Mouse (Mus musculus) hindbrain, embryonic 15.5 days (tissue): ENCODE results near the gene Smu1. TPM values are rescaled to one million over a fixed set of nuclear protein-coding genes. Genes with fewer than 3 reads are reported as not detected.

Experiments
- ATAC-seq: fragments of 200-750 bp; cut with Nextera tagmentation; 2 replicates; pipeline ENCODE4 v1.8.0; 2017; ENCODE audit warnings: low read depth, moderate number of reproducible peaks, moderate TSS enrichment; ENCODE audit not compliant: low FRiP score
- H3K27ac ChIP-seq: fragments of 300-500 bp; sonication (generic); replicated peaks from 2 replicates; pipeline ENCODE4 v1.5.1; 2015; ENCODE audit warnings: mild to moderate bottlenecking, inconsistent platforms
- H3K27me3 ChIP-seq: fragments of 300-500 bp; sonication (generic); 2 replicates; pipeline ENCODE4 v1.6.1; 2015; ENCODE audit warnings: control low read depth, inconsistent platforms
- H3K36me3 ChIP-seq: fragments of 300-500 bp; sonication (generic); 2 replicates; pipeline ENCODE4 v1.6.1; 2015; ENCODE audit warnings: control low read depth, inconsistent platforms
- H3K4me1 ChIP-seq: fragments of 300-500 bp; sonication (generic); replicated peaks from 2 replicates; pipeline ENCODE4 v1.6.1; 2015; ENCODE audit warnings: control low read depth, inconsistent platforms
- H3K4me2 ChIP-seq: fragments of 300-500 bp; sonication (generic); 2 replicates; pipeline ENCODE4 v1.6.1; 2015; ENCODE audit warnings: moderate library complexity, mild to moderate bottlenecking, inconsistent platforms
- H3K4me3 ChIP-seq: fragments of 300-500 bp; sonication (generic); 2 replicates; pipeline ENCODE4 v1.5.1; 2015; ENCODE audit warnings: mild to moderate bottlenecking, inconsistent platforms
- H3K9ac ChIP-seq: fragments of 300-500 bp; sonication (generic); 2 replicates; pipeline ENCODE4 v1.6.1; 2015; ENCODE audit warnings: inconsistent platforms
- H3K9me3 ChIP-seq: fragments of 300-500 bp; sonication (generic); 2 replicates; pipeline ENCODE4 v1.6.1; 2016; ENCODE audit warnings: control low read depth, inconsistent platforms
- WGBS: fragments of 180-500 bp; shearing (Covaris S2); methylation state at CpG from one replicate; pipeline ENCODE4 v1.1.7; 2015; 5-methylcytosine and 5-hydroxymethylcytosine counted together
- microRNA counts: library from miRNA; unstranded; fragments of <30 nt; microRNA quantifications from one replicate; lab custom pipeline; 2016
- microRNA-seq: library from miRNA; unstranded; fragments of <30 nt; microRNA quantifications from one replicate; pipeline ENCODE4, GENCODE M21; 2016
- polyA plus RNA-seq: library from polyadenylated mRNA; unstranded; fragments of >200 nt; fragmentation: Nextera tagmentation; extraction: Ambion mirVana; gene quantifications from 2 replicates; pipeline ENCODE4 v1.2.1, GENCODE M21; 2015

The Smu1 gene
- polyA plus RNA-seq, 1 experiment from 2014 or later, result 113 TPM

DNA sequence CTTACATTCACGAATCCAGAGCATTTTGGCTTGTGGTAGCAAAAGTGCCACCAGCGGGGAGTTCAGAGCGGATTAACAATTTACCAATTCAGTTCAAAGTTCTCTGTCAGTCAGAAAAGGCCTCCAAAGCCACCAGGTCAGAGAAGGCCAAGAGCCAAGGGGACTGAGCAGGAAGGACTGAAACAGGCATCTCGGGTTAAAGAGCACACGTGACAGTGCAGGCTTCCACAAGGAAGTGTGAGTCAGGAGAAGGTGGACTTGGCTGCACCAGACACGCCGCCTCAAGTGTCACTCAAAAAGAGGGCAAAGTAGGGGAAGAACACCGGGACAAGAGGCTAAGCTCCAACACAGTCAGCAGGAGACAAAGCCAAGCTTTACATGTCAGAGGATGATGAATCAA is 57.5 kb downstream of the Smu1 start:
- Histone ChIP-seq H3K4me3 (no peak overlapping the region), H3K4me2 (no peak overlapping the region), H3K9ac (no peak overlapping the region), H3K27me3 (no peaks in the 10 kb centered on the region), H3K9me3 (no peaks in the 10 kb centered on the region), H3K4me1 (peaks cover 25% of the 10 kb centered on the region), H3K27ac (no peak overlapping the region), H3K36me3 (peaks cover 7% of the 10 kb centered on the region; the same call in 1 of the 2 replicates)
- ATAC-seq, result no peak
- WGBS, result 87% methylated on average over 8 of the region's 8 CpGs

DNA sequence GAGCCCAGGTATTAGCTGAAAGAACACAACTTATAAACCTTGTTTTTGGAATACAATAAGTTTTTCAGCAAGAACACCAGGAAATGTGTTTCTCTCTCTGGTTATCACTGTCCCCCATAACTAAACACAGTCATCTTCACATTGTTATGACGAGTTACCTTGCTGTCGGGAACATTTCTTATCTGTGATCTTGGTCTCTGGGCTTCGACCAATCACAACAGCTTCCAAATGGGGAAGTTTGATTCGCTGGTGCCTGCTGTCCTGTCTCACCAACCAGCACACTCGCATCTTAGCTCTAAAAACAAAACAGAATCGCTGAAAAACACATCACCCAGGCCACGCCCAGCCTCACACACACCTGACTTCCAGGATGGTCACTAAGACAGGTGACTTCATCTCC is 60.7 kb downstream of the Smu1 start:
- H3K27ac ChIP-seq, result no peak overlapping the region
- H3K9ac ChIP-seq, result no peak overlapping the region
- no peaks in the 10 kb centered on the region for H3K27me3 ChIP-seq
- no peak overlapping the region for H3K4me3 ChIP-seq
- H3K4me1 ChIP-seq, result peaks cover 11% of the 10 kb centered on the region
- ATAC-seq, result no peak
- H3K4me2 ChIP-seq, result no peak overlapping the region
- WGBS, result 85% methylated on average over 7 of the region's 7 CpGs
- peaks cover 30% of the 10 kb centered on the region for H3K36me3 ChIP-seq
- H3K9me3 ChIP-seq, result no peaks in the 10 kb centered on the region

DNA sequence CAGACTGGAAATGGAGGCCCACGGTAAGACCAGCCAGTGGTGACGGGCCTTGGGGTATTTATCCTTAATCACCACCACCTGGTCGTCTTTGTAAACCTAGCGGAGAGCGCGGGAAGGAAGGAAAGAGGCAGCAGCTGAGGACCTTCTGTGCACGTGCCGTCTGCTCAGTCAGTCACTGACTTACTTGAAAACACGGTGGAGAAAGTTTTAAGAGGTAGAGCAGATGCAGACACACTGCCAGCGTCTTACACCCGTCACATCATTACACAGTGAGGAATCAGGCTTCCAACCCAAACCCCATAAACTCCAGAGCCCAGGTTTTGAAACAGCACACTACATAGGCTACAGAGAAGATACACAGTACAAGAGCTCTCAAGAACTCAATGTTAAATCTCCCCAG is 66.6 kb downstream of the Smu1 start:
- Histone ChIP-seq H3K9ac (no peak overlapping the region), H3K9me3 (no peaks in the 10 kb centered on the region), H3K27ac (no peak overlapping the region), H3K4me2 (no peak overlapping the region), H3K4me1 (no peaks in the 10 kb centered on the region), H3K4me3 (no peak overlapping the region), H3K27me3 (no peaks in the 10 kb centered on the region), H3K36me3 (peaks cover 66% of the 10 kb centered on the region)
- 89% methylated on average over 11 of the region's 11 CpGs for WGBS
- ATAC-seq, result no peak

MicroRNAs encoded within 50 kb of the gene (microRNA counts, 519-probe panel; counts per million panel counts)
- 2,170 counts per million, percentile 23 among the panel's probes with 10 or more counts for microRNA mmu-miR-207 (lab: Ali Mortazavi, UCI)

Small RNA genes lying within 50 kb of the gene (microRNA-seq; reads per million reads assigned to microRNA genes)
- not detected for gene Mir207

Other genes starting within 250 kb of the Smu1 start
- 44.4 and 45.9 TPM in 2 replicates for gene Aptx, start 54.7 kb downstream of the Smu1 start, polyA plus RNA-seq
- gene Dnaja1, start 35.8 kb downstream of the Smu1 start, polyA plus RNA-seq, result 639 and 670 TPM in 2 replicates
- 8.1 and 8.6 TPM in 2 replicates for gene B4galt1, start 96.1 kb upstream of the Smu1 start, polyA plus RNA-seq
- not detected in 2 replicates for gene Spink4, start 162.1 kb upstream of the Smu1 start, polyA plus RNA-seq
- gene Bag1, start 190.4 kb upstream of the Smu1 start, polyA plus RNA-seq, result 181 and 203 TPM in 2 replicates
- 150 and 157 TPM in 2 replicates for gene Chmp5, start 190.5 kb upstream of the Smu1 start, polyA plus RNA-seq
- 100 and 106 TPM in 2 replicates for gene Nfx1, start 213.0 kb upstream of the Smu1 start, polyA plus RNA-seq